Mouse (Mus musculus) bone marrow macrophage, adult 2 months (primary cell): ENCODE measurements around the gene Uvrag.

Source experiments
- CTCF ChIP-seq: IDR thresholded peaks from 2 replicates; pipeline ENCODE4 v1.5.1; 2012; ENCODE audit warnings: low read depth, mild to moderate bottlenecking, low read length, moderate library complexity
- POLR2A ChIP-seq: IDR thresholded peaks from 2 replicates; pipeline ENCODE4 v1.6.1; 2012; ENCODE audit warnings: mild to moderate bottlenecking, low read depth, low read length, borderline replicate concordance

GRCm38 (mm10) chr7:99101076-99101475 is 39.9 kb downstream of the Uvrag start:
- TF ChIP-seq CTCF: no peak
- TF ChIP-seq POLR2A: no peak
